Mouse (Mus musculus) urinary bladder, postnatal 10 days (tissue): ENCODE measurements around the gene Fut4.

Source experiments
- DNase-seq: peaks from one replicate; pipeline ENCODE4 v3.0.0; 2022; ENCODE audit warnings: low spot score

The Fut4 gene

DNA sequence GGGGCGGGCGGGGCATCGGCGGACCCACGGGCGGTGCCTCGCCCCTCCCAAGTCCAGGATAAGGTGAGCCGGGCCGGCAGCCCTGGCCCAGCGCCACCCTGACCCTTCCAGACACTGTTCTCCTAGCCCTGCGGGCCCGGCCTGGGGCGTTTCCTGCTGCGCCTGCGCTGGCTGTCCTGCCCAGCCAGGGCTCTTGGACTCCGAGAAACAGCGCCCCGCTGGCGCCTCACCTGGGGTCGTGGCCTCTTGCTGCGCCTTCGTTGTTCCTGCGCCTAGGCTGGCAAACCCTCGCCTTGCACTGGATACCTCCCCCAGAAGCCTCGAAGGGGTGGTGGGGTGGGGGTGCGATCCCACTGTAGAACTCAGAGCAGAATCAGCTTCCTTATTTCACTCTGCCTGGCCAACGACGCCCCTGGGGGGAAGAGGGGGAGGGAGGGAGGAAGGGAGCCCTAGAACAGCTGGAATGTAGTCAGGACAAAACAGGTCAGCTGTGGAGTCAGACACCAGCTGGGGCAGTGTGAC lies at the start of gene Fut4:
Fut4 (minus strand) TSS at position 393 of the 522 bp plus-strand sequence.
- DNase-seq, result no peak

DNA sequence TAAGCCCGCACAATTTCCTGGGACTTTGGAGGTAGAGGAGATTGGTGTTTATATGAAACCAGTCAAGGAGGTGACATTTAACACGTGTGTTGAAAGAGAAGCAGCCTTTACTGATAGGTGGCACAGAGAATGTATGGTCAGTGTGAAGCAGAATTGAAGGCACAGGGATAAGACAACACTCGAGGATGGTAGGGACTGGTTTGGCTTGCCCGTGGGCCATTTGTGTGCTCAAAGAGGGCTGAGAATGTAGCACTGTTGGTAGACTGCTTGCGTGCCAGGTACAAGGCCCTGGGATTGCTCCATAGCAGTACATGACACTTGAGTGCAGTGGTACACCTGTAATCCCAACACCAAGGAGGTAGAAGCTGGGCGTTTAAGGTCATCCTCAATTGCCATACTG lies 35.2 kb upstream of the Fut4 start:
- no peak for DNase-seq

DNA sequence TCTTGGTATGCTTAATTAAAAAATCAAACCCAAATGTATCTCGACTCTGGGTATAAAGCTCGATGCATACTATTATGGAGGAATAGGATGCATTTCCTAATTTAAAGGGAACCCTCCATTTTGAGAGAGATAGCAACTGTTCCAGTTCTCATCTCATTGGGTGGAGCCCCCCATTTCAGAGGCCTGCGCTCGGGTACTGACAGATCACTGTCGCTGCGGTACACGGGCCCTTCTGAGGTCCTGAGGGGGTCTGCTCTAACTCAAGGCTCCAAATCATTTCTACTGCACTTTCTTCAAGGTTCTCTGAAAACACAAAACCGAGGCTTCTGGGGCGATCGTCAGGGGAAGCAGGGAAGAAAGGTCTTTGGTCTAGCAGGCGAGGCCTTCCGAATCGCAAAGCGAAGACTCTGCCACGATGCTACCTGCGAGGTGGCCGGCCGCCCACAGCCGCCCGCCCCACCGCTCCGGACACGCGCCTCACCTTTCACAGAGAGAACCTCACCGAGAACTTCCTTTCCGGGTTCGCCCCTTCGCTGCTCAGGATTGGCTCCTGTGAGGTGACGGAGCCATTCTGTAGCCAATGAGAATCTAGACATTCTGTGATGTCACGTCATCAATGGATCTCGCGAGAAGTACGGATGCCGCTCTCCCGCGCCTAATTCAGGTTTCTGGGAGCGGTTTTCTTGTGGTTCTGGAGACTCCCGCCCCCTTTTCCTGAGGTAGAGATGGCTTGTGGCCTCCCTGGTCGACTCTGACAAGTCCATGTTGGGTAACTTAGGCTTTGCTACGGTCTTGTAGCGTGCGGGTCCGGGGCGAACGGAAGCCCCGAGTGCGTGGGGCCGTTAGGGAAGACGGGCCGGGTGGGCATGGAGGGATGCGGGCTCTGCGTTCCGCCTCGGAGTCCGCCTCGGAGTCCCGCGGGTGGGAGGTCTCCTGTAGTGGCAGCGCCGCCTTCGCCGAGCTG lies 32.1 kb upstream of the Fut4 start, which contains the start of the genes Mre11a and Ankrd49:
Mre11a (plus strand) TSS at position 616 of the 964 bp plus-strand sequence.
Ankrd49 (minus strand) TSS at position 818 of the 964 bp plus-strand sequence.
- peak; percentile 63 for DNase-seq

DNA sequence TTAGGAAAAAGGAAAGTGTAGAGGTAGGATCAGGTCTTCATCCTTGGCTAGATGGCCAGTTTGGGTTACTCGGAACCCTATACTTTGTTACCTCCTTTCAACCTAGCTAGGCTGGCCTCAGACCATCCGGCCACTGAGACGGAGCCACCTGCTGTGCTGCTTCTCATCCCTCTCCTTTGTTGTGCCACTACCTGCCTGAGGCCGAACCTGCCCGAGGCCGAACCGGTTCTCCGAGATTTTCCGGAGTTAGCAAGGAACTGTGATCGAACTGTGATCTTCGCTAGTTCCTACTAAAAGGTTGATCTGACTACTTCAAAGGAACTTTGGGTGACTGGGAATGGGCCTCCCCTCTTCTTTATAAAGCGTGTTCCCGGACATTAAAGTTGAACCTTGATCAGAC lies 26.1 kb upstream of the Fut4 start:
- no peak for DNase-seq

DNA sequence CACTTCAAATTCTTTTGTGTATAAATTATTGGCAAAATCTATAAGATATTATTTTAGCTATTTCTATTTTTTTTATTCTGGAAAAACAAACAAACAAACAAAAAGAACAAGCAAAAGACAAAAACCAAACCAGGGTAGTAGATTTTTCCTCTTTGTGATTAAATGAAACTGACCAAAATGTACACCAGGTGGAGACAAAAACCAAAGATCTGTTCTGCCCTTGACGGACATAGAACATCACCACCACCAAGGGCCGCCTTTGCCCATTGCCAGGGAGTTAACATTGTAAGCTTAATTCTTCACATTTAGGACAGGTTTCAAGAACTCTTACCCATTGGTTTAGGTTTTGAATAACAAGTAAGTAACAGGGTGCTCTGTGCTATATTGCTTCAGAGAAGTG lies 21.6 kb upstream of the Fut4 start:
- no peak for DNase-seq

DNA sequence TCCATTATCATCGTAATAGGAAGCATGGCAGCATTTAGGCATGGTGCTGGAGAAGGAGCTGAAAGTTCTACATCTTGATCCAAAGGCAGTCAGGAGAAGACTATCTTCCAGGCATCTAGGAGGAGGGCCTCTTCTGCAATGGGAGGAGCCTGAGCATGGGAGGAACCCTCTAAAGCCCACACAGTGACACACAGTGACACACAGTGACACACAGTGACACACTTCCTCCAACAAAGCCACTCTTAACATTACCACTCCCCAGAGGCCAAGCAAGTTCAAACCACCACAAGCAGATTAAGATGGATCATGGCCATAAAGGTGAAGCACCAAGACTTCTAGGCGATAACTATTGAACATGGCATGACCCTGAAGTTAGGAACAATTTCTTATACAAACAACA lies 19.9 kb upstream of the Fut4 start:
- no peak for DNase-seq

DNA sequence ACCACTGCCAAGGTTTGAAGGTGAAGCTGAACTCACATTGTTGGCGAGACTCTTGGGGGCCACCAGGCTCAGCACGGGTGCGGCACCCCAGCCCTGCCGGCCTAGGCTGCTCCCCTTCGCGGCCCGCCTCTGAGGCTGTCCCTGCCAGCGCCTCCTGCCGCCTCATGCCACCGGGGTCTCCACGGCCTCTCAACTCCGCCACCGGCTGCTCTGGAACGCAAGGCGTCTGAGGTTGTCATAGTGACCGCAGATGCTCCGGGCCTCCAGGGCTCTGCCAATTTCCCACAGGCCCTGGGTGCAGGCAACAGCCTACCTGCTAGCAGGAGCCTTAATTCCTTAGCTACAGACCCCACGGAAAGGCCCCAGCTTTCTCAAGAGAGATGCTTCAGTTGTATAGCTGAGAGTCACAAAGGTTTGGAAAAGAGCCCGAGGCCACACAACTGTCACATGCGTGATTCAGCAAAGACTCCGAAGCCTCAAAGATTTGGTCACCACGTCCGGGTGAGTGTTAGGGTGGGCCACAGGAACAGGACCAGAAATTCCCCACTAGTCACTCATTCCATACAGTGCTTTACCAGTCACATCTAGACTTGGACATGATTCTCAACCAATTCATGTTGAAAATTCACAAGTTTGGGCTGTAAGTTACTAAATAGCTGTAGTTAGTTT lies 18.7 kb upstream of the Fut4 start, which contains the start of gene 1700012B09Rik:
1700012B09Rik (minus strand) TSS at position 228 of the 669 bp plus-strand sequence.
- DNase-seq, result no peak

DNA sequence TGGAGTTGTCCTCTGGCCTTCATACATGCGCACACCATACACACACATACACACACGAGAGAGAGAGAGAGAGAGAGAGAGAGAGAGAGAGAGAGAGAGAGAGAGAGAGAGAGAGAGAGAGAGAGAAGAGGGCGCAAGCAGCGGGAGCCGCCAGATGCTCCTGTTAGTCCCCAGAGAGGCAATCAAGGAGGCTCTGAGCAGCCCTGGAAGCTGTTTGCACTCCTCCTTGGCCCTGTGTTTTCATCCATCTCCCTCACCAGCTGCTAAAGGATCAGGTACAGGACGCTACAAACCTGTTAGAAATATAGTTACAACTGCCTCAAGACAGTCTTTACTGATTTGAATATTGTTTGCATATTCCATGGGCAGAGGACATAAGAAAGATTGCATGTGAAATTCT lies 17.6 kb upstream of the Fut4 start:
- no peak for DNase-seq

DNA sequence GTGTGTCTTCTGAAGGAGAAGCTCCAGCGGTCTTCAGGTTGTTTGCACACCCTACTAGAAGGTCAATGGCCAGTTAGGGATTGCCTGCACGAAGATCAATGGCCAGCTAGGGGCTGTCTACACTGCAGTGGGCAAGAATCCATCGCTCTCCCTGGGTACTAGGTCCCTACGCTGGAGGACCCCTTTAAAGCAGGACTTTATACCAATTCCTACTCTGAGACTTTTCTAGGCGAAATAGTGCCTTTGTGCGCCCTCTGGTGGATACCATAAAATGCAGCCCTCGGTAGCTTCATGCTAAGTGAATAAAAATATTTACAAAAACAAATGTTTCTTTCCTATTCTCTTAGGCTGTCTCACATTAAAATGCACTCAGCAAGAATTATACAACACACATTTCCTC lies 12.6 kb upstream of the Fut4 start:
- no peak for DNase-seq

DNA sequence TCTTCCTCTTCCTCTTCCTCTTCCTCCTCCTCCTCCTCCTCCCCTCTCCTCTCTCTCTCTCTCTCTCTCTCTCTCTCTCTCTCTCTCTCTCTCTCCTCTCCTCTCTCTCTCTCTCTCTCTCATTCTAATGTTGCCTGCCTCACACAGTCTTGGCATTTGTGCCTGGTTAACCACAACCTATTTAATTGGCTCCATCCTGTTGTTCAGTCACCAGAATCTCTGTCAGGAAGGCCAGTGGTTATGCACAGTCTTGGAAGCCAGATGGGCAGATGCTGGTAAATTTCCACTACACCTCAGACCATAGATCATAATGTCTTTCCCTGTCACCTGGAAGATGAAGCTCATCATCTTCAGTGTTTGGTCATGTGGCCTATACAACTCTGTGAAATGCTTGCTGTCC lies 7.1 kb upstream of the Fut4 start:
- DNase-seq, result no peak

DNA sequence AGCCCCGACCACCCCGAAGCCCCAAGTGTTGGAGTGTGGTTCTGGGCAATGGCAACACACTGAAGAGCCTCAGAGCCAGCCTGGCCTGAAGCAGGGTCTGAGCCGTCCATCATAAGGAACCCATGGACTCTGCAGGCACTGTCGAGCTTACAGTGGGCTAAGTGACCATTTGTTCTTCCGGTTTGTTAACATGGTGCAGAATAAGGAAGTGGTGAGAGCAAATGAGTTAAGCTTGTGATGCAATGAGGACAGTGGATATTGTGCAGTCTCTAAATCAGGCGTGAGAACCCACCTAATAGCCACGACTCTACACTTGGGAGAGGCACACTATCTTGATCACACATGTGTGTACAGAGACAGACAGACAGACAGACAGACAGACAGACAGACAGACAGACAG lies 6.4 kb upstream of the Fut4 start:
- DNase-seq, result no peak

DNA sequence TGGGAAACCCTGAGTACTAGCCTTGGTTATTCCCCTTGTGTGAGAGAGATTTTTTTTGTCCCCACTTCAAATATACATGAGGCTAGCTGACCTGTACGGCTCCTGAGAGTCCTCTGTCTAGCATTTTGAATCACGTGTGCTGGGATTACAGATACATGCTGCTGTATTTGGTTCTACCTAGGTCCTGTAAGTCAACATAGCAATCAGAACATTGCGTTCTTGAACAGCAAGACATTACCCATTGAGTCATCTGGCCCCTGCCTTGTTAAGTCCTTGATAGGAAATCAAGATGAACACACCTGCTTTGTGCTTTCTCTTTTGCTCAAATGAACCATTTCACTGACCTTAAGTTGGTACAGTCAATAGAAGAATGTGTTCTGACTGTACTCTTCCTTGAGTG lies 2.3 kb upstream of the Fut4 start:
- no peak for DNase-seq

DNA sequence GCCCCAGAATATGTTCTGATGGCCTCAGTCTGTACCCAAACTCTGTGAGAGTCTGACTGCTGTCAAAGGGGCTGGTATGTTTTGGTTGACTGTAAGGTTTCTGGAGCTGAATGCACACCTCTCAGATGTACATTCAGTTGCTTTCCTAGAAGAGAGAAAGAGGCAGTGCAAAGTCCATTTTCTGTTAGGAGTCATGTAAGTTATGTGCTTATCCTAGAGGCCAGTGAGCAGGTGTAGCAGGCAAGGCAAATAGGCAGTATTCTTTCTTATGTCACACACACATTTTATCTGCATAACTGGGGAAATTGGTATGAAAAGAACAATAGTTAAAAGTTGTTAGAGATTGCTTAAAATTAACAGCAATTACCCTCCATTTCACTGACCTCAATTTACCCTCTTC lies 1.8 kb upstream of the Fut4 start:
- DNase-seq, result no peak

DNA sequence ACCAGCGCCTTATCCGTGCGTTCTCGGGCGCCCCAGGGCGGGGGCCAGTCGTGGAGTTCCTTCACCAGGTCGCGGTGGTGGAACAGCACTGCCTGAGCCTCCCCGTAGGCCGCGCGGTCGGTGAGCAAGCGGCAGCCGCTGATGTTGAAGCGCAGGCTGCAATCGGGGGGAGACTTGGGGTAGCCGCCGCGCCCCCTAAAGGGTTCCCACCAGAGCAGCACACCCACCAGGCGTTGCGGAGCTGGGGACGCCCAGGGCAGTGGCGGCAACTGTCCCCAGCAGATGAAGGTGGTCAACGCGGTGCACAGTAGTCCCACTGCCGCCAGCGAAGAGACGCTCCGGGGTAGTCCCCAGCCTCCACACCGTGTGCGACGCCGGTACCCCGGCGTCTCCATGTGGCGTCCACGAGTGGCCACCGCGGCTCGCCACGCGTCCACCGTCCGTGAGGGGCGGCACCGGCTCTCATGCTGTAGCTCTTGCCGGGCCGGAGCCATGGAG lies 641 bp downstream of the Fut4 start:
- no peak for DNase-seq

DNA sequence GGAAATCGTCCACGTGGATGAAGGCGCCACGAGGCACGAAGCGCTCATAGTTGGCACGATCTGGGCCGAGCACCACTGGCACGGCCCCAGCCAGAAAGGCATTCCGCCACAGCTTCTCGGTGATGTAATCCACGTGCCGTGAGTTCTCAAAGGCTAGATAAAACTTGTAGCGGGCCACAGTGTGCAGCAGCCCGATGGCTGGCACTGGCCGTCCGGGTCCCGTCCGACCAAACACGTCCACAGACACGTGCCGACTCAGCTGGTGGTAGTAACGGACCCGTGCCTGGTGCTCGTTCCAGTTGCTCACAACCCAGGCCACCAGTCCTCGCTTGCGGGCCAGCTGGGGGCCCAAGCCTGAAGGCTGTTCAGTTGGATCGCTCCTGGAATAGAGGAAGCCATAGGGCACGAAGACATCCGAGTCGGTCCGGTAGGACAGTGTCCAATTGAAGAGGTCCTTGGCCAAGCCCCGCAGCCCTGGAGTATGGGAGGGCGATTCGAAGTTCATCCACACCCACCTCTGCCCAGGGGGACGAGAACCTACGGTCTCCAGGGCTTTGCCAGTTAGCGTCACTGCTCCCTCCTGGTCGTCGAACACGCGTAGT lies 1.2 kb downstream of the Fut4 start:
- DNase-seq, result no peak

DNA sequence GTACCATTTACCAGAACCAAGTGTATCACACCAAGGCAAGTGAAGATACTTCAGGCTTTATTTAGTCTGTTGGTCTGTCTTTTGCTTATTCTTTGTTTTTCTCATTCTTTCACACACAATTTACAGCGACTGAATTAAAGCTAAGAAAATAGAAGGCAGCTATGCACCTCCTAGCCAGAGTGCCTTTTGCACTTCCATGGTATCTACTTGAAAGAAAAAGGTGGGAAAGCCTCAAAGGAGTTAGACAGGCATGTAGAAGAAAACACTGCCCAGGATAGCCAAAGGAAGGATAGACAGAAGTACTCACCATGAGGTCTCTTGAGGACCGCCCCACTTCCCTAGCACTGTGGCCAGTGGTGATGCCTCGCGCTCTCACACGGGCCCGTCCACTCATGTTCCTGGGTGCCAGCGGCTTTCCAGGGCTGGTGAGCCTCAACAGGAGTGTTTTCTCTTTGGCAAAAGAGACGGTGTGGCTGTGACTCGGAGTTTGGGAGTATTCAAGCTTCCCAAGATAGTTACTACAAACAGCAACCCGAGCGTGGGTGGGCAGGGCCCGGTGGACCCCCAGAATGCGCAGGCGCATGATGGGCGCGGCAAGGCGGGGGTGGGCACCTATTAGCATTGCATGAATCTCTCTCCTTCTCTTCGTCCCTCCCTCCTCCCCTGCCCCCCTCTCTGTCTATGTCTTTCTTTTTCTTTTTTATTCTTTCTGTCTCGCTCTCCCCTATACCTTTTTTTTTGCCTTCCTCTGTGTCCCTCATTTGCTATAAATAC lies 11.9 kb downstream of the Fut4 start, which contains the start of gene Piwil4:
Piwil4 (minus strand) TSS at position 583 of the 774 bp plus-strand sequence.
- no peak for DNase-seq

DNA sequence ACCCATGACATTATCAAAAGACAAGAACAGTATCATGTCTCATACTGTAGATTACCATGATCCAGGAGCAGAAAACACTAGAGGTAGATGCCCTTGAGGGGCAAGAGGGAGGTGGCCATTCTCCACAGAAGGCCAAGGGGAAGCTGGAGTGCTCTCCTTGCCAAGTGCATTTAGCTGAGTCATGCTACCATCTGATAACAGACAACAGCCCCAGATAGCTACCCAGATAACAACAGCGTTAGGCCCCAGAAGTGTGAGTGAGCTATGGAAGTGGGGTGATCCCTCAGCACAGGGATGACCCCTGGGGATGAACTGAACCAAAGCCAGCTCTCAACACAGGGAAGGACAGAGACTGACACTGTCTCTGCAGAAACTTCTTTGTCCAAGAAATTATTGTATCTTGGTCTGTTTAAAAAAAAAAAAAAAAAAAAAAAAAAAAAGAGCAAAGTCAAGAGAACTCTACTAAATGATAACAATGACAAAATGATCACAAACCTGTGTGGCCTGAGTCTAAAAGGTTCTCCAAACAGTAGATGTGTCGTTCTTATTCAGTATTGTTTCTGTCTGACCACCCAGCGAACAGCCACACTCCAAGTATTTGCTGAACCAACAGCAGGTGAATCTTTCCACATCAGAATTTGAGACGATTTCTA lies 12.6 kb downstream of the Fut4 start:
- DNase-seq, result no peak

DNA sequence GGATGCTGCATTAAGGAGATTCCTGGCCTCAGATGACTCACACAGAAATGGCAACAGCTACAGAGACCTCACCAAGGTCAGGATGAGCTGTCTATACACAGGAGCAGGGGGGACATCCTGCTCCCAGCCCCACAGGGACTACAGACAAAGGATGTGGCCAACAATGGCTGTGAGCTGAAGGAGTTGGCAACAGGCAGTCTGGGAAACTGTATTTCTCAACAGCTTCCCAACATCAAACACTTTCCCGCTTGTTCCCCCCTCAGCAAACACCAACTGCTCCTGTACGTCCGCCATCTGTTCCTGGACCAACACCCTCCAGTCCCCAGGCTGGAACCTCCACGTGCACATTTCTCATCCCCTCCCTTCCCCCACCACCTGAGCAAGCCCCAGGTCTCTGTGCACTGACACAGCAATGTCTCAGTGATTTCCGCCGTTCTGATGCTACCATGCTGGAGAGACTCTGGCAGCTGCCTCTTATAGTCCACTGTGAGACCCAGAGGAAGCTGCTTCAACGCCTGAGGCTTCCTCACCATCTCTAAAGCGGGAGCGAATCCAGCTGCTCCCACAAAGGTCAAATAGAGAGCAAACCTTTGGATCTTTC lies 21.2 kb downstream of the Fut4 start:
- DNase-seq, result no peak

DNA sequence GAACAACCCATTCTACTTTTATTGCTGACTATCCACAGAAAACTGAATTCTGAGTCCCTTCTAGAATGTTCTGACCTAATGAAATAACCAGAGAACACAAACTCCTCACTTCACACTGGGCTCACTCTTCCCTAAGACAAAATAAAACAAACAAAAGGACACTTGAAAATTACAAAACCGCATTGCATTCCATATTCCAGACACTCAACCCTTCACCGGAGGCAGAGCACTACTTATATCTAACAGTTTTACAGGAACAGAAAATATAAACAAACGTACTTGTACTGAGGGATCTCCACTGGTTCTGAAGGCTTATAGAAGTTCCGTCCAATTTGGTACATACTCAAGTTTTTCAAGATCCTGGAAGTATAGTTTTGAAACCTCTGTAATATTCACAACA lies 23.8 kb downstream of the Fut4 start:
- DNase-seq, result no peak

DNA sequence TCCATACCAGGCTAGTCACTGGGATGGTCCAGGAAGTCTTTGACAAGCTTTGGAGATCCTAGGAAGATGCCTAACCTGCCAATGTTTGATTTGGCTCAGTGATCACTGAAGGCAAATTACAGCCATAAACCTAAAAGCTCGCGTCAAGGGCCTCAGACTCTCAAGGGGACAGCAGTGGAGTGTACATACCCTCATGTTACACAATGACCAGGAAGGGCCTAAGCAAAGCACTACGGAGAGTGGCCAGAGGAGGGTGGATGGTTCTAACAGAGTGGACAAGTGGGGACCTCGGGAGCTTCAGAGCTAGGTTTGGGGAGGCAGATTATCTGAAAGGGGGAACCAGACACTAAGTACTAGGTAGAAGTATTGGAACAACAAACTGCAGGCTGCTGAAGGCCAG lies 25.6 kb downstream of the Fut4 start:
- no peak for DNase-seq
